Mouse (Mus musculus): Measurements from ENCODE around the gene Crybg1. TPM values are rescaled to one million over a fixed set of nuclear protein-coding genes. Genes with fewer than 3 reads are reported as not detected.
"Not testable (repeated sequence)": the region's sequence is repeated elsewhere in the genome, so short reads cannot be mapped to it uniquely, and the experiment has no call there.

Gene Crybg1
- polyA plus RNA-seq, 1 experiment from 2014 or later: 2.9 TPM

GRCm38 (mm10) chr10:43983241-43983640, 165.4 kb downstream of the Crybg1 start:
- 80% methylated on average over 5 of the region's 5 CpGs for WGBS
- Histone ChIP-seq H3K4me1 (peaks cover 4% of the 10 kb centered on the region; the same call in 1 of the 2 replicates), H3K36me3 (no peaks in the 10 kb centered on the region), H3K4me3 (replicated peaks) (no peak overlapping the region), H3K9me3 (replicated peaks) (no peaks in the 10 kb centered on the region), H3K27ac (no peak overlapping the region), H3K4me2 (no peak overlapping the region), H3K9ac (no peak overlapping the region), H3K27me3 (no peaks in the 10 kb centered on the region)
- no peak for ATAC-seq (replicated peaks; ENCODE audit: low FRiP score)

GRCm38 (mm10) chr10:43982470-43982869, 166.2 kb downstream of the Crybg1 start:
- H3K9me3 ChIP-seq (replicated peaks): no peaks in the 10 kb centered on the region
- no peaks in the 10 kb centered on the region for H3K27me3 ChIP-seq
- no peak overlapping the region for H3K4me3 ChIP-seq (replicated peaks)
- H3K27ac ChIP-seq: no peak overlapping the region
- 83% methylated on average over 6 of the region's 6 CpGs for WGBS
- H3K36me3 ChIP-seq: no peaks in the 10 kb centered on the region
- H3K4me1 ChIP-seq: peaks cover 4% of the 10 kb centered on the region; the same call in 1 of the 2 replicates
- H3K9ac ChIP-seq: no peak overlapping the region
- ATAC-seq (replicated peaks; ENCODE audit: low FRiP score): no peak
- no peak overlapping the region for H3K4me2 ChIP-seq

GRCm38 (mm10) chr10:43980742-43981141, 167.9 kb downstream of the Crybg1 start:
- H3K27me3 ChIP-seq; ATAC-seq (replicated peaks; ENCODE audit: low FRiP score); H3K36me3 ChIP-seq; H3K9ac ChIP-seq; H3K9me3 ChIP-seq (replicated peaks); H3K4me1 ChIP-seq; H3K4me2 ChIP-seq; H3K27ac ChIP-seq; H3K4me3 ChIP-seq (replicated peaks): not testable (repeated sequence)
- WGBS: 91% methylated on average over 3 of the region's 3 CpGs

GRCm38 (mm10) chr10:43980080-43980479, 168.6 kb downstream of the Crybg1 start:
- Histone ChIP-seq H3K4me3 (replicated peaks) (no peak overlapping the region), H3K27me3 (no peaks in the 10 kb centered on the region), H3K9ac (no peak overlapping the region), H3K4me1 (peaks cover 4% of the 10 kb centered on the region; the same call in 1 of the 2 replicates), H3K4me2 (no peak overlapping the region), H3K9me3 (replicated peaks) (no peaks in the 10 kb centered on the region), H3K36me3 (no peaks in the 10 kb centered on the region), H3K27ac (no peak overlapping the region)
- no peak for ATAC-seq (replicated peaks; ENCODE audit: low FRiP score)
- 66% methylated on average over 1 of the region's 1 CpGs for WGBS

- WGBS: 57% methylated on average over 3 of the region's 3 CpGs
- H3K9ac ChIP-seq: no peak overlapping the region
- ATAC-seq (replicated peaks; ENCODE audit: low FRiP score): no peak
- H3K4me3 ChIP-seq (replicated peaks): no peak overlapping the region
- no peaks in the 10 kb centered on the region for H3K27me3 ChIP-seq
- no peaks in the 10 kb centered on the region for H3K36me3 ChIP-seq
- H3K27ac ChIP-seq: no peak overlapping the region
- H3K4me1 ChIP-seq: 0 out of 2 replicates have a peak, but pooled peaks cover 2% of the 10 kb centered on the region
- H3K4me2 ChIP-seq: no peak overlapping the region
- no peaks in the 10 kb centered on the region for H3K9me3 ChIP-seq (replicated peaks)
These were observed 171.3 kb downstream of the Crybg1 start for GRCm38 (mm10) chr10:43977353-43977752.

- ATAC-seq (replicated peaks; ENCODE audit: low FRiP score): no peak
- 48% methylated on average over 2 of the region's 2 CpGs for WGBS
- Histone ChIP-seq H3K36me3 (no peaks in the 10 kb centered on the region), H3K9ac (no peak overlapping the region), H3K4me3 (replicated peaks) (no peak overlapping the region), H3K27me3 (no peaks in the 10 kb centered on the region), H3K4me2 (no peak overlapping the region), H3K9me3 (replicated peaks) (no peaks in the 10 kb centered on the region), H3K27ac (0 out of 2 replicates have a peak overlapping the region, but pooled peaks have one; percentile 27), H3K4me1 (0 out of 2 replicates have a peak, but pooled peaks cover 2% of the 10 kb centered on the region)
These were observed 175.4 kb downstream of the Crybg1 start for GRCm38 (mm10) chr10:43973244-43973643.

- WGBS: 66% methylated on average over 2 of the region's 2 CpGs
- no peak overlapping the region for H3K27ac ChIP-seq
- no peak overlapping the region for H3K9ac ChIP-seq
- no peak for ATAC-seq (replicated peaks; ENCODE audit: low FRiP score)
- H3K27me3 ChIP-seq: no peaks in the 10 kb centered on the region
- H3K4me3 ChIP-seq (replicated peaks): no peak overlapping the region
- peaks cover 7% of the 10 kb centered on the region; the same call in 1 of the 2 replicates for H3K36me3 ChIP-seq
- H3K4me2 ChIP-seq: no peak overlapping the region
- H3K9me3 ChIP-seq (replicated peaks): no peaks in the 10 kb centered on the region
- H3K4me1 ChIP-seq: no peaks in the 10 kb centered on the region
These were observed 183.7 kb downstream of the Crybg1 start for GRCm38 (mm10) chr10:43964943-43965342.

- Histone ChIP-seq H3K36me3 (no peaks in the 10 kb centered on the region), H3K9me3 (replicated peaks) (no peaks in the 10 kb centered on the region), H3K27ac (no peak overlapping the region), H3K4me3 (replicated peaks) (no peak overlapping the region), H3K27me3 (no peaks in the 10 kb centered on the region), H3K4me2 (no peak overlapping the region), H3K9ac (no peak overlapping the region), H3K4me1 (no peaks in the 10 kb centered on the region)
- no peak for ATAC-seq (replicated peaks; ENCODE audit: low FRiP score)
These were observed 194.7 kb downstream of the Crybg1 start for GRCm38 (mm10) chr10:43953942-43954341.

GRCm38 (mm10) chr10:43945435-43945834, 203.2 kb downstream of the Crybg1 start:
- ATAC-seq (replicated peaks; ENCODE audit: low FRiP score): peak; percentile 79; the same call in 1 of the 2 replicates
- no peak overlapping the region for H3K4me2 ChIP-seq
- H3K27me3 ChIP-seq: no peaks in the 10 kb centered on the region
- H3K36me3 ChIP-seq: peaks cover 10% of the 10 kb centered on the region; the same call in 1 of the 2 replicates
- no peaks in the 10 kb centered on the region for H3K9me3 ChIP-seq (replicated peaks)
- no peak overlapping the region for H3K9ac ChIP-seq
- peaks cover 7% of the 10 kb centered on the region for H3K4me1 ChIP-seq
- H3K4me3 ChIP-seq (replicated peaks): no peak overlapping the region
- H3K27ac ChIP-seq: peak overlapping the region; percentile 66
- WGBS: 48% methylated on average over 4 of the region's 4 CpGs

GRCm38 (mm10) chr10:43943736-43944135, 204.9 kb downstream of the Crybg1 start:
- 0 out of 2 replicates have a peak overlapping the region, but pooled peaks have one; percentile 28 for H3K27ac ChIP-seq
- 52% methylated on average over 4 of the region's 4 CpGs for WGBS
- no peaks in the 10 kb centered on the region for H3K27me3 ChIP-seq
- no peak overlapping the region for H3K9ac ChIP-seq
- no peak overlapping the region for H3K4me3 ChIP-seq (replicated peaks)
- no peaks in the 10 kb centered on the region for H3K9me3 ChIP-seq (replicated peaks)
- H3K4me2 ChIP-seq: no peak overlapping the region
- peaks cover 14% of the 10 kb centered on the region; the same call in 1 of the 2 replicates for H3K36me3 ChIP-seq
- ATAC-seq (replicated peaks; ENCODE audit: low FRiP score): no peak
- H3K4me1 ChIP-seq: peaks cover 7% of the 10 kb centered on the region

GRCm38 (mm10) chr10:43939136-43939662, 209.5 kb downstream of the Crybg1 start:
- no peaks in the 10 kb centered on the region; the same call in 1 of the 2 replicates for H3K4me1 ChIP-seq
- WGBS: 78% methylated on average over 6 of the region's 6 CpGs
- H3K27me3 ChIP-seq: no peaks in the 10 kb centered on the region
- H3K27ac ChIP-seq: no peak overlapping the region
- no peak overlapping the region for H3K4me3 ChIP-seq (replicated peaks)
- no peak for ATAC-seq (replicated peaks; ENCODE audit: low FRiP score)
- H3K9me3 ChIP-seq (replicated peaks): no peaks in the 10 kb centered on the region
- no peak overlapping the region for H3K4me2 ChIP-seq
- peaks cover 12% of the 10 kb centered on the region; the same call in 1 of the 2 replicates for H3K36me3 ChIP-seq
- no peak overlapping the region for H3K9ac ChIP-seq

- 78% methylated on average over 5 of the region's 5 CpGs for WGBS
- Histone ChIP-seq H3K4me3 (replicated peaks) (no peak overlapping the region), H3K9me3 (replicated peaks) (no peaks in the 10 kb centered on the region), H3K27ac (no peak overlapping the region), H3K4me1 (no peaks in the 10 kb centered on the region), H3K4me2 (no peak overlapping the region), H3K36me3 (peaks cover 20% of the 10 kb centered on the region), H3K9ac (no peak overlapping the region), H3K27me3 (no peaks in the 10 kb centered on the region)
- ATAC-seq (replicated peaks; ENCODE audit: low FRiP score): no peak
These were observed 220.1 kb downstream of the Crybg1 start for GRCm38 (mm10) chr10:43928596-43928995.

GRCm38 (mm10) chr10:43927736-43928135, 220.9 kb downstream of the Crybg1 start:
- WGBS: 81% methylated on average over 8 of the region's 8 CpGs
- Histone ChIP-seq H3K27ac (no peak overlapping the region), H3K9me3 (replicated peaks) (no peaks in the 10 kb centered on the region), H3K4me2 (no peak overlapping the region), H3K9ac (no peak overlapping the region), H3K4me3 (replicated peaks) (no peak overlapping the region), H3K36me3 (peaks cover 14% of the 10 kb centered on the region), H3K27me3 (no peaks in the 10 kb centered on the region), H3K4me1 (no peaks in the 10 kb centered on the region)
- no peak for ATAC-seq (replicated peaks; ENCODE audit: low FRiP score)
